Mouse (Mus musculus) midbrain, postnatal 0 days (tissue): Measurements from ENCODE around the gene Aqp3. TPM values are rescaled to one million over a fixed set of nuclear protein-coding genes. Genes with fewer than 3 reads are reported as not detected.

ENCODE experiments used
- ATAC-seq: fragments of 200-750 bp; cut with Nextera tagmentation; 2 replicates; pipeline ENCODE4 v1.8.0; 2017; ENCODE audit warnings: moderate number of reproducible peaks, mild to moderate bottlenecking, moderate TSS enrichment, moderate library complexity; ENCODE audit not compliant: low FRiP score
- DNase-seq: peaks from one replicate; pipeline ENCODE4 v3.0.0-alpha.2; 2015; ENCODE audit warnings: low spot score
- H3K27ac ChIP-seq: fragments of 300-500 bp; sonication (generic); 2 replicates; pipeline ENCODE4 v1.5.1; 2014; ENCODE audit warnings: low read depth, mild to moderate bottlenecking, low read length, mixed read lengths
- H3K27me3 ChIP-seq: fragments of 300-500 bp; sonication (generic); 2 replicates; pipeline ENCODE4 v1.6.1; 2014; ENCODE audit warnings: low read length, control low read depth, mixed read lengths; ENCODE audit not compliant: insufficient read depth
- H3K36me3 ChIP-seq: fragments of 300-500 bp; sonication (generic); 2 replicates; pipeline ENCODE4 v1.6.1; 2014; ENCODE audit warnings: low read length, control low read depth, mixed read lengths; ENCODE audit not compliant: insufficient read depth
- H3K4me1 ChIP-seq: fragments of 300-500 bp; sonication (generic); 2 replicates; pipeline ENCODE4 v1.6.1; 2014; ENCODE audit warnings: mild to moderate bottlenecking, control low read depth, antibody characterized with exemption, low read length, mixed read lengths; ENCODE audit not compliant: insufficient read depth
- H3K4me2 ChIP-seq: fragments of 300-500 bp; sonication (generic); 2 replicates; pipeline ENCODE4 v1.6.1; 2014; ENCODE audit warnings: low read depth, mild to moderate bottlenecking, low read length, mixed read lengths; ENCODE audit not compliant: poor library complexity, severe bottlenecking
- H3K4me3 ChIP-seq: fragments of 300-500 bp; sonication (generic); 2 replicates; pipeline ENCODE4 v1.5.1; 2014; ENCODE audit warnings: low read depth, mild to moderate bottlenecking, low read length, moderate library complexity
- H3K9ac ChIP-seq: fragments of 300-500 bp; sonication (generic); replicated peaks from 2 replicates; pipeline ENCODE4 v1.6.1; 2014; ENCODE audit warnings: mild to moderate bottlenecking, low read length, moderate library complexity, mixed read lengths; ENCODE audit not compliant: poor library complexity, severe bottlenecking
- H3K9me3 ChIP-seq: fragments of 300-500 bp; sonication (generic); 2 replicates; pipeline ENCODE4 v1.6.1; 2016; ENCODE audit warnings: low read length, control low read depth
- CTCF ChIP-seq: IDR thresholded peaks from 2 replicates; pipeline ENCODE4 v1.5.1; 2016; ENCODE audit warnings: antibody characterized with exemption, mild to moderate bottlenecking
- WGBS: fragments of 180-500 bp; shearing (Covaris S2); extraction: QIAGEN DNeasy Blood & Tissue Kit; methylation state at CpG from one replicate; pipeline ENCODE4 v1.1.7; 2014; 5-methylcytosine and 5-hydroxymethylcytosine counted together
- polyA plus RNA-seq: library from polyadenylated mRNA; unstranded; fragments of >200 nt; fragmentation: Nextera tagmentation; extraction: Ambion mirVana; gene quantifications from 2 replicates; pipeline ENCODE4 v1.2.1, GENCODE M21; 2015
- total RNA-seq: library from RNA; depleted of rRNA; stranded (reverse); fragments of >200 nt; gene quantifications from 2 replicates; pipeline ENCODE4 v1.2.3, GENCODE M21; 2014; rRNA removed

Aqp3 gene
- total and polyA plus RNA-seq, 2 experiments from 2014 or later, result 0.47 to 1.1 TPM

DNA sequence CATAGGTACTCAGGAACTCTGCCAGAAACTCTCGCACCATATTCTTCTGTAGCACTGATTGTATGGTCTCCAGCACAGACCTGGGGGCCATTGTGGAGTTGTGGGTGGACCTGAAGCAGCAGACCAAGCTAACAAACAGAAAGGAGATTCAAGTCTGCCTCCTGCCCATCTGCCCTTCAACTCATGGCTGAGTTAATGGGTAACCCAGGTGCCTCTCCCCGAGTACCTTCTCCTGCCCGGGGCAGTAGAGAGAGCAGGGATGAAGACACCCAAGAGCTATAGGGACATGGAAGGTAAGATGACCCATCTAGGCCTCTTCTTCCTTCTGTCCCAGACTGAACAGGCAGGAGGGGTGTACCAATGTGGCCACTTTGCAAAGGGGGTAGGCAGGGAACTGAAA is 52.7 kb downstream of the Aqp3 start:
- Histone ChIP-seq H3K36me3 (no peaks in the 10 kb centered on the region), H3K9ac (no peak overlapping the region), H3K4me1 (no peaks in the 10 kb centered on the region), H3K4me3 (no peak overlapping the region), H3K4me2 (no peak overlapping the region), H3K27ac (no peak overlapping the region), H3K27me3 (no peaks in the 10 kb centered on the region), H3K9me3 (no peaks in the 10 kb centered on the region)
- DNase-seq (no peak), ATAC-seq (no peak)
- 96% methylated on average over 3 of the region's 3 CpGs for WGBS
- no peak for TF ChIP-seq CTCF

DNA sequence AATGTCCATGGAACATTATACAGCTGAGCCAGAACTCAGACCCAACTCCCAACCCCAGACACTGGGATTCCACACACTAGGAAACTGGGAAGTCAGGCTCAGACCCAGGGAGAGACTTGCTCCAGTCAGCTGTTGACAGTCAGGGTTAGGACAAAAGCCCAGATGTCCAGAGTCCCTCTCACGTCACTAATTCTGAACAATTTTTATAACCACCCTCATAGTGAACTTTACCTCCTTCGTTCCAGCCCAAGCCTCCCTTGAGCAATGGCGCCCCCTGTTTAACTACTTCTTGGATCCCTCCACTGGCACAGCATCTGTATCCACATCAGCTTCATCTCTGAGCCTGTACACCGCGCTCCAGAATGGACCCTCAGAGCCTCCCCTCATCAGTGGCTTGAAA is 54.0 kb downstream of the Aqp3 start:
- Histone ChIP-seq H3K27me3 (no peaks in the 10 kb centered on the region), H3K4me1 (no peaks in the 10 kb centered on the region), H3K36me3 (no peaks in the 10 kb centered on the region), H3K9me3 (no peaks in the 10 kb centered on the region), H3K4me2 (no peak overlapping the region), H3K4me3 (no peak overlapping the region), H3K27ac (no peak overlapping the region), H3K9ac (no peak overlapping the region)
- DNase-seq (no peak), ATAC-seq (no peak)
- TF ChIP-seq CTCF, result no peak
- 82% methylated on average over 5 of the region's 5 CpGs for WGBS

DNA sequence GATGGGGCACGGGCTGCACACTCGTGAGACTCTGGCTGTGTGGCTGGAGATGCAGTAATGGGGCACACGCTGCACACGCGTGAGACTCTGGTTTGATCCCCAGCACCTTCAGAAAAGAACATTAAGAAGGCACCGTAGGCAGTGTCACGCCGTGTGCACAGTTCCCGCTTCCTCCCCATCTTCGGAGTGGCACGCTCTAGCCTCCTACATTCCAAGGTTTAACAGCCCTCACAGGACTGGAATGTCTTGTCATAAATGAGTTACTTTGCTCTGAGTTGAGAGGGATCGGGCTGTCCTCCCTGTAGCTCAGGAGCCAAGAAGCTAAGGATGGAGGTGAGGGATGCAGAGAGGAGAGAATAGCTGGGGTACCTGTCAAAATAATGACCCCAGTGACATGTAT is 55.1 kb downstream of the Aqp3 start:
- Histone ChIP-seq H3K4me3 (no peak overlapping the region), H3K27ac (no peak overlapping the region), H3K4me2 (no peak overlapping the region), H3K9me3 (no peaks in the 10 kb centered on the region), H3K36me3 (no peaks in the 10 kb centered on the region), H3K4me1 (no peaks in the 10 kb centered on the region), H3K9ac (no peak overlapping the region), H3K27me3 (no peaks in the 10 kb centered on the region)
- ATAC-seq, result no peak
- WGBS, result 85% methylated on average over 12 of the region's 12 CpGs
- no peak for DNase-seq
- no peak for TF ChIP-seq CTCF

Other genes starting within 250 kb of the Aqp3 start
- 10.0 and 11.0 TPM in 2 replicates for gene B4galt1, start 244.2 kb downstream of the Aqp3 start, total RNA-seq
- 5.7 and 5.8 TPM in 2 replicates for gene B4galt1, start 244.2 kb downstream of the Aqp3 start, polyA plus RNA-seq
- gene Spink4, start 178.1 kb downstream of the Aqp3 start, total RNA-seq, result not detected in 2 replicates
- not detected in 2 replicates for gene Spink4, start 178.1 kb downstream of the Aqp3 start, polyA plus RNA-seq
- 92.3 and 114 TPM in 2 replicates for gene Bag1, start 149.9 kb downstream of the Aqp3 start, total RNA-seq
- gene Bag1, start 149.9 kb downstream of the Aqp3 start, polyA plus RNA-seq, result 163 and 170 TPM in 2 replicates
- gene Chmp5, start 149.8 kb downstream of the Aqp3 start, total RNA-seq, result 65.2 and 66.9 TPM in 2 replicates
- gene Chmp5, start 149.8 kb downstream of the Aqp3 start, polyA plus RNA-seq, result 131 and 137 TPM in 2 replicates
- 63.1 and 74.4 TPM in 2 replicates for gene Nfx1, start 127.3 kb downstream of the Aqp3 start, total RNA-seq
- 70.6 and 76.3 TPM in 2 replicates for gene Nfx1, start 127.3 kb downstream of the Aqp3 start, polyA plus RNA-seq
- gene Aqp7, start 50.0 kb downstream of the Aqp3 start, total RNA-seq, result not detected in 2 replicates
- not detected in 2 replicates for gene Aqp7, start 50.0 kb downstream of the Aqp3 start, polyA plus RNA-seq
- 67.9 and 70.8 TPM in 2 replicates for gene Nol6, start 26.3 kb upstream of the Aqp3 start, total RNA-seq
- 39.9 and 40.1 TPM in 2 replicates for gene Nol6, start 26.3 kb upstream of the Aqp3 start, polyA plus RNA-seq
- gene Ube2r2, start 37.6 kb upstream of the Aqp3 start, total RNA-seq, result 49.9 TPM in 2 replicates
- 41.0 and 50.4 TPM in 2 replicates for gene Ube2r2, start 37.6 kb upstream of the Aqp3 start, polyA plus RNA-seq
- gene Ubap2, start 177.0 kb upstream of the Aqp3 start, total RNA-seq, result 19.1 and 36.1 TPM in 2 replicates
- gene Ubap2, start 177.0 kb upstream of the Aqp3 start, polyA plus RNA-seq, result 36.2 and 38.5 TPM in 2 replicates
- 61.2 and 65.8 TPM in 2 replicates for gene Dcaf12, start 216.7 kb upstream of the Aqp3 start, total RNA-seq
- gene Dcaf12, start 216.7 kb upstream of the Aqp3 start, polyA plus RNA-seq, result 52.6 and 53.2 TPM in 2 replicates